Mouse (Mus musculus): ENCODE results near the gene Ccdc154.

- no peak for TF ChIP-seq POLR2A (IDR thresholded peaks at IDR 0.05; ENCODE audit: borderline replicate concordance, extremely low read depth, insufficient read depth, insufficient read length, poor library complexity, severe bottlenecking)
- TF ChIP-seq CTCF (IDR thresholded peaks at IDR 0.05; ENCODE audit: borderline replicate concordance, extremely low read depth, insufficient read depth, insufficient read length): no peak
These were observed 57.4 kb downstream of the Ccdc154 start for GRCm38 (mm10) chr17:25219492-25220295.
